12 mouse cellular contexts compared by ENCODE assay signal in the genomic region with DNA sequence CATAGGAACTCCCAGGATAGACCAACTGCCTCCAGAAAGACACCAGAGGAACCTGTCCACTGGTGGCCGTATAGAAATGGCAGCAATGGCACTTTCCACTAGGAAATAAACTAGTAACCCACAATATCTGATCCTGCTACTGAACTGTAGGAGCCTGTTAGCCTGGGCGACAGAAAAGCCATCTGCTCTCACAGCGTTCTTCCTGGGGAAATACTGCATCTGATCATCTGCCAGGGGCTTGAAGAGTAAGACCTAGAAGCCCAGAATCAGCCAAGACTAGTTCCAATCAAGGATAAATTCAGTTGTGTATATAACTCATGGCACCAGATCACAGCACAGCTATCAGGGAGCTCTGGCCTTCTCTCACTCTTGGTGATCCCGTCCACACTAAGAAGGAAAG. TPM values are rescaled to one million over a fixed set of nuclear protein-coding genes. Genes with fewer than 3 reads are reported as not detected.
"Had no signal": no experiment of that assay in that cellular context is flagged by ENCODE, and none has a peak within 500 bp of the region (broad histone marks: within the 10 kb centered on the region; RNA-seq: fewer than 3 reads in every experiment).

No protein-coding gene starts in this region.

- H3K4me1 ChIP-seq: limb, embryonic 15.5 days; liver, embryonic 12.5 days; midbrain, embryonic 15.5 days; neural tube, embryonic 12.5 days had no signal

- H3K27me3 ChIP-seq: limb, embryonic 15.5 days; liver, embryonic 12.5 days; megakaryocyte, embryonic 14.5 days; midbrain, embryonic 15.5 days; neural tube, embryonic 12.5 days had no signal

- H3K4me3 ChIP-seq: limb, embryonic 15.5 days; liver, embryonic 12.5 days; megakaryocyte, embryonic 14.5 days; midbrain, embryonic 15.5 days; neural tube, embryonic 12.5 days had no signal

- DNase-seq: kidney, postnatal 14 days; lung, embryonic 14.5 days; lung, postnatal 14 days; thymus, postnatal 4 days had no signal

- ATAC-seq: liver, embryonic 12.5 days; midbrain, embryonic 15.5 days had no signal

- H3K9me3 ChIP-seq: limb, embryonic 15.5 days; liver, embryonic 12.5 days; midbrain, embryonic 15.5 days; neural tube, embryonic 12.5 days had no signal

- H3K27ac ChIP-seq: limb, embryonic 15.5 days; liver, embryonic 12.5 days; macrophage; midbrain, embryonic 15.5 days; neural tube, embryonic 12.5 days; stomach, postnatal 0 days had no signal

- H3K36me3 ChIP-seq: limb, embryonic 15.5 days; liver, embryonic 12.5 days; midbrain, embryonic 15.5 days; neural tube, embryonic 12.5 days had no signal

- H3K9ac ChIP-seq: limb, embryonic 15.5 days; liver, embryonic 12.5 days; lung, embryonic 14.5 days; midbrain, embryonic 15.5 days; neural tube, embryonic 12.5 days had no signal

- H3K4me2 ChIP-seq: limb, embryonic 15.5 days; liver, embryonic 12.5 days; lung, embryonic 14.5 days; midbrain, embryonic 11.5 days; midbrain, embryonic 15.5 days; neural tube, embryonic 12.5 days had no signal

RNA-seq across cellular contexts. Expression of a gene that starts 33.5 kb away (rescaled TPM):
- polyA plus RNA-seq: macrophage had no signal
